Mouse (Mus musculus) forebrain, postnatal 0 days (tissue): ENCODE measurements around the gene Nfkbie. TPM values are rescaled to one million over a fixed set of nuclear protein-coding genes. Genes with fewer than 3 reads are reported as not detected.

ENCODE experiments used
- ATAC-seq: fragments of 200-750 bp; cut with Nextera tagmentation; 2 replicates; pipeline ENCODE4 v1.8.0; 2017; ENCODE audit warnings: mild to moderate bottlenecking, moderate library complexity
- DNase-seq: peaks from one replicate; pipeline ENCODE4 v3.0.0-alpha.2; 2015
- H3K27ac ChIP-seq: fragments of 300-500 bp; sonication (generic); 2 replicates; pipeline ENCODE4 v1.5.1; 2014; ENCODE audit warnings: low read depth, mild to moderate bottlenecking, antibody characterized with exemption, low read length, moderate library complexity, mixed read lengths
- H3K27me3 ChIP-seq: fragments of 300-500 bp; sonication (generic); 2 replicates; pipeline ENCODE4 v1.6.1; 2014; ENCODE audit warnings: mild to moderate bottlenecking, low read length, mixed read lengths; ENCODE audit not compliant: insufficient read depth
- H3K36me3 ChIP-seq: fragments of 300-500 bp; sonication (generic); 2 replicates; pipeline ENCODE4 v1.6.1; 2014; ENCODE audit warnings: mild to moderate bottlenecking, moderate library complexity; ENCODE audit not compliant: insufficient read depth
- H3K4me1 ChIP-seq: fragments of 300-500 bp; sonication (generic); 2 replicates; pipeline ENCODE4 v1.6.1; 2014; ENCODE audit warnings: antibody characterized with exemption; ENCODE audit not compliant: insufficient read depth
- H3K4me2 ChIP-seq: fragments of 300-500 bp; sonication (generic); 2 replicates; pipeline ENCODE4 v1.6.1; 2014; ENCODE audit warnings: low read depth, mild to moderate bottlenecking, moderate library complexity
- H3K4me3 ChIP-seq: fragments of 300-500 bp; sonication (generic); 2 replicates; pipeline ENCODE4 v1.5.1; 2014; ENCODE audit warnings: low read depth, low read length, mixed read lengths
- H3K9ac ChIP-seq: fragments of 300-500 bp; sonication (generic); 2 replicates; pipeline ENCODE4 v1.6.1; 2014; ENCODE audit warnings: mild to moderate bottlenecking
- H3K9me3 ChIP-seq: fragments of 300-500 bp; sonication (generic); 2 replicates; pipeline ENCODE4 v1.6.1; 2016; ENCODE audit warnings: low read length
- CTCF ChIP-seq: sonication (generic); IDR thresholded peaks from 2 replicates; pipeline ENCODE4 v1.5.1; 2016; ENCODE audit warnings: antibody characterized with exemption, control low read depth, low read depth
- WGBS: fragments of 180-500 bp; shearing (Covaris S2); extraction: QIAGEN DNeasy Blood & Tissue Kit; methylation state at CpG from one replicate; pipeline ENCODE4 v1.1.7; 2014; 5-methylcytosine and 5-hydroxymethylcytosine counted together
- polyA plus RNA-seq: library from polyadenylated mRNA; unstranded; fragments of >200 nt; fragmentation: Nextera tagmentation; extraction: Ambion mirVana; gene quantifications from 2 replicates; pipeline ENCODE4 v1.2.1, GENCODE M21; 2015
- total RNA-seq: library from RNA; depleted of rRNA; stranded (reverse); fragments of >200 nt; gene quantifications from 2 replicates; pipeline ENCODE4 v1.2.3, GENCODE M21; 2014

Nfkbie gene
- total and polyA plus RNA-seq, 2 experiments from 2014 or later, result 2.7 to 2.8 TPM

DNA sequence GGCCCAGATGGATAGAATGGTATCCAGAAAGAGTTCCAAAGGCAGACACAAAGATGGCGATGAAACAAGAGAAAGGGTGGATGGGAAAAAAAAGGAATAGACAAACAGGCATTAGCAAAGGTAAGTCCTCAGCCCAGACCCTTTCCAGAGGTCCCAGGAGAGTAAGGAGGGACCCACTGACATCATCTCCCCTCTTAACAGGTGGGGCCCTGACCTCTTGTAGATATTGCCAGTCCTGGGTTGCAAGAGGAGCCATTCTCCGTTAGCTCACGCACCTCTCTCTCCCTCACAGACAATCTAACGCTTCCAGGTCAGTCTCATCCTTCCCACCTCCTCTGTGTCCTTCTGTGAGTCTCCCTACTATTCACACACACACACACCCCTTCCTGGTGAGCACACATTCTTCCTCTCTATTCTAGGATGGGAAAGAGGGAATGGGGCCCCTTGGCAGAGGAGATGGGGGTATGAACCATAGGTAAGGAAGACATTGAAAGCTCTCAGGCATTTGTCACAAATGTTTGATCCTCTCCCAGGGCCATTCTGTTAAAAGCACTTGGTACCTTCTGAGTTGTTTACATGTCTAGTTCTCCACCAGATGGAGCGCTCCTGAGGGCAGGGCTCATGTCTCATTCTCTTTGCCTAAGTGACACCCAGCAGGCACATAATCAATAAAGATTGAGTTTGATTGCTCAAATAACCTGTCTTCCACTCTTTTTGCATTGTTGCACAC, 7.9 kb upstream of the Nfkbie start:
- TF ChIP-seq CTCF, result peak; percentile 33
- Histone ChIP-seq H3K4me2 (peak overlapping the region; percentile 55), H3K36me3 (peaks cover 28% of the 10 kb centered on the region), H3K27ac (no peak overlapping the region), H3K4me1 (peaks cover 11% of the 10 kb centered on the region), H3K4me3 (peak overlapping the region; percentile 88), H3K9me3 (no peaks in the 10 kb centered on the region), H3K27me3 (no peaks in the 10 kb centered on the region), H3K9ac (peak overlapping the region; percentile 35)
- no peak for ATAC-seq
- 79% methylated on average over 5 of the region's 5 CpGs for WGBS
- no peak for DNase-seq

DNA sequence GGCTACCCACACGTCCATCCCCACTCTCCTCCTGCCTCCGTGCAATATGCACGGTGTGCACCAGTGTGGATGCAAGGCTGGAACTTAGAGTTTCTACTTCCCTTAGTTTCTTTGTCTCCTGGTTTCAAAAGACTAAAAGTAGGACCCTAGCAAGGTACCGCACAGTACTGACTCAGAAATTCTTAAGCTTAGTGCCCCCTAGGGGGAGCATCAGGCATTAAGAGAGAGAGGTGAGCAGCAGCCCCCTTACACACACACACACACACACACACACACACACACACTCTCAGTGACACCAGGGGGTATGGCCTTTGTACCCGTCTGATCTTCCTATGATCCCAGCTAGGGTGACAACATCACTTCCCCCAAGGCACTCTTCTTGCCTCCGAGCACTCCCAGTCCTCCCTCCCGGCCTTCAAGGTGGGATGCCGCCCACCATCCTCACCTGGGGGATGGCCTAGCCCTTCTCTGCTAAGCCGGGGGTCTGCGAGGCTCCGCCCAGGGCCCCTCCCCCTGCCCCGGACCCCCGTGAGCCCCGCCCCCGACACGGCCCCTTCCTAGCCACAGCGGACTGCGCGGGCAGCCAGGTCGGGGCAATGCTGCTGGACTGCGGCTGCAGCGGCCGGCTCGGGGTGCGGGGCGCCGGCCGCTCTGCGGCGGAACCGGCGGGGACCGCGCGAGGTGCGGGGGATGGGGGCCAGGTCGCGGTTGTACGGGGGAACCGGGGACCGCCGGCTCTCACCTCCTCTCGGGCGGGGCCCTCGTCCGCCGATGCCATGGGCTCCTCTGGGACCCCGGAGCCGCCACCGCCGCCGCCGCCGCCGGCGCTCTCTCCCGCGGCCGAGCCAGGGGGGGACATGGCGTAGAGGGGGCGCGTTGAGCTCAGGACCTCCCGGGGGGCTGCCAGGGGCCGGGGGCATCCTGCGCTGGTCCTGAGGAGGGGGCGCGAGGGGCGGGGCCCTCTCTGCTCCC, 6.7 kb upstream of the Nfkbie start:
- H3K4me2 ChIP-seq, result peak overlapping the region; percentile 55
- ATAC-seq (peak; percentile 85), DNase-seq (peak; percentile 88)
- peaks cover 11% of the 10 kb centered on the region for H3K4me1 ChIP-seq
- H3K4me3 ChIP-seq, result peak overlapping the region; percentile 88
- H3K36me3 ChIP-seq, result peaks cover 28% of the 10 kb centered on the region
- peak overlapping the region; percentile 93 for H3K27ac ChIP-seq
- peak overlapping the region; percentile 97 for H3K9ac ChIP-seq
- peak; percentile 75 for TF ChIP-seq CTCF
- 5% methylated on average over 35 of the region's 68 CpGs for WGBS
- H3K27me3 ChIP-seq, result no peaks in the 10 kb centered on the region
- H3K9me3 ChIP-seq, result no peaks in the 10 kb centered on the region

DNA sequence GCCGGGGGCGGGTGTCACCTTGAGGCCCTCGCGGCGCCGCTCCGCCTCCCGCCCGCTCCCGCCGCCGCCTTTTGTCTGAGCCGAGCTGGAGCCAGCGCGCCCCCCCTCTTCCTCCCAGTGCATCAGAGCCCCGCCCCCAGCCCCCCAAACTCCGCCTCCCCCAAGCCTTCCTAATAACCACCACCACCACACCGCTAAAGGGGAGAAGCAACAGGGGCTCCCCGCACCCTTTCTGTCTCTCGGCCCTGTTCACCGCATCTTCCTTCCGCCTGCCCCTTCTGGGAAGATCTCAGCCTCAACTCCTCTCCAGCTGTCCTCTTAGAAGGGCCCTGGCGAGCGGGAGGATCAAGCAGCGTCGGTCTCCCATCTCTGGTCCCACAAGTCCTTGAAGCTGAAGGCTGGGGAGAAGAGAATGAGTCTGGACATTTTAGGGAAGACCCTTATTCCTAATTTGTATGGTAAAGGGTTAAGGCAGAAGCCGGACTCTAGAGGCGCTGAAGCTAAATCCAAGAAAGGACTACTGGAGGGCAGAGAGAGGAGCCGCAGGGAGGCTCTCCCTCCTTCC, 5.8 kb upstream of the Nfkbie start, which contains the start of gene Tmem151b:
TSS of gene Tmem151b (minus strand) at position 61 of the 565 bp plus-strand sequence.
- peaks cover 11% of the 10 kb centered on the region for H3K4me1 ChIP-seq
- peak within 1 kb of the TSS; percentile 97 for H3K9ac ChIP-seq
- H3K27ac ChIP-seq, result peak within 1 kb of the TSS; percentile 93
- peaks cover 22% of the 10 kb centered on the region for H3K36me3 ChIP-seq
- peak within 1 kb of the TSS; percentile 55 for H3K4me2 ChIP-seq
- WGBS, result under 1% methylated on average over 21 of the region's 29 CpGs
- ATAC-seq, result peak; percentile 68
- H3K9me3 ChIP-seq, result no peaks in the 10 kb centered on the region
- H3K4me3 ChIP-seq, result peak within 1 kb of the TSS; percentile 88
- peak; percentile 82 for DNase-seq
- H3K27me3 ChIP-seq, result no peaks in the 10 kb centered on the region
- 0 out of 2 replicates have a peak, but pooled peaks have one; percentile 13 for TF ChIP-seq CTCF

DNA sequence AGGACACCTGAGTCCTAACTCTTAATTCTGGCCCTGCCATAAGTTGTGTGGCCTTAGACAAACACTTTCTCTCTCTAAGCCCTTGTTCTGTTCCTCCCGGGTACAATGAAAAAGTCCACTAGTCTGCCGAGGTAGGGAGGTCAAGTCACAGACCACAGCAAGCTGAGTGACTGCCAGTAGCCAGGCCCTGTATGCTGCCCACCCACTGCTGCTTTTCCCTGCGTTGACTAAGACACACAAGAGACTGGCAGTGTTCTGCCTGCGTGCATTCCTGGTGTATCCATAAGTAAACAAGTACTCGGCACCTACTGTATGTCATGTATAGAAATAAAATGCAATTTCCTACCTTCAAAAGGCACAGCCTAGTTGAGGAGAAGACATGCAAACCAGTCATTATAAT, 5.2 kb upstream of the Nfkbie start:
- H3K36me3 ChIP-seq, result peaks cover 17% of the 10 kb centered on the region
- H3K27me3 ChIP-seq, result no peaks in the 10 kb centered on the region
- H3K9ac ChIP-seq, result peak overlapping the region; percentile 97
- H3K4me3 ChIP-seq, result peak overlapping the region; percentile 88; the same call in 1 of the 2 replicates
- no peaks in the 10 kb centered on the region for H3K9me3 ChIP-seq
- peaks cover 8% of the 10 kb centered on the region for H3K4me1 ChIP-seq
- H3K4me2 ChIP-seq, result peak overlapping the region; percentile 55
- TF ChIP-seq CTCF, result no peak
- no peak for ATAC-seq
- H3K27ac ChIP-seq, result peak overlapping the region; percentile 93; the same call in 1 of the 2 replicates
- DNase-seq, result no peak
- 32% methylated on average over 5 of the region's 5 CpGs for WGBS

DNA sequence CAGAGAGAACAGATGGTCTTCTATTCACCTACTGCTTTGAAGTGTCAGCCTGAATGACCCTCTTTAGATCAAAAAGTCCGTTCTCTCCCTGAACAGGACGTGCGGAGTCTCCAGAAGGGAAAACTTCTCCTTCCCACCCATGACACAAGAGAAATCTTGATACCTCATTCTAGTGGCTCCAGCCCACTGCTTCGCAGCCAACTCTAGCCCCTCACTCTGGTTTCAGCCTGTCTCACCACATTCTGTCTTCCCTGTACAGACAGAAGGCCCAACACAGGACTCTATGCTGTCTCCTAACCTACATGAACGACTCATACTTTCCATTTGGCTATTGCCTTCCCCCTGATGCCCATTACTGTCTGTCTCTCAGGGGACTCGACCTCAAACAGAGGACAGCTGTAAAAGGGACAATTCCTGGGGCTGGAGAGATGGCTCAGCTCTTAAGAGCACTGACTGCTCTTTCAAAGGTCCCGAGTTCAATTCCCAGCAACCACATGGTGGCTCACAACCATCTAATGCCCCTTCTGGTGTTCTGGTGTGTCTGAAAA, 4.2 kb upstream of the Nfkbie start:
- Histone ChIP-seq H3K9me3 (no peaks in the 10 kb centered on the region), H3K4me1 (peaks cover 12% of the 10 kb centered on the region), H3K9ac (no peak overlapping the region), H3K27me3 (no peaks in the 10 kb centered on the region), H3K4me3 (no peak overlapping the region), H3K27ac (no peak overlapping the region), H3K36me3 (peaks cover 7% of the 10 kb centered on the region), H3K4me2 (no peak overlapping the region)
- no peak for ATAC-seq
- WGBS, result 47% methylated on average over 7 of the region's 7 CpGs
- no peak for DNase-seq
- TF ChIP-seq CTCF, result no peak

DNA sequence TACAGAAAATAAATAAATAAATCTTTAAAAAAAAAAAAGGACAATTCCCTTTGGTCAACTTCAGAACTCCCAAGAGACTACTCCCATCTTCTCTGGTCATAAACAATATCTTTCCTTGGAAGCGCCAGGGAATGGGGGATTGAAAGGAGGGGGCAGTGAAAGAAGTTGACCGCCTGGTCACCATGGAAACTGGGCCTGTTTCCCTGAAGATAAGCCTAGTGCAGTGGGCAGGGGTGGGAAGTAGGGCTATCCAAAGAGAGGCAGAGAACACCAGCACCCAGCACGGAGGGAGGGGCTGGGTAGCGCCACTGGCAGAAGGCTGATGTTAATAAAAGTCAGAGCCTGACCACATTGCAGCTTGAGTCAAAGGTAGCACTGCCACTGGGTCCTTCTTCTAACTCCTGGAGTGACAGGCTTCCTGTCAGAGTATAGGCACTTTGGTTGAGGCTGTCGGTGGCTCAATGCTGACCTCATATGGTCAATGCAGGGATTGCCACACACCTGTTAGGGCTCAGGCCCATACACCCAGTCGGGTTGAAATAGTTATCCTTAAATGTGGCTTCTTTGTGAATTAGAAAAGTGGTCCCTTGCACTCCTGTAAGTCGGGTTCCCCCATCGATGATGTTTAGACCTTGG, 3.6 kb upstream of the Nfkbie start:
- Histone ChIP-seq H3K4me1 (peaks cover 14% of the 10 kb centered on the region), H3K36me3 (0 out of 2 replicates have a peak, but pooled peaks cover 2% of the 10 kb centered on the region), H3K27ac (no peak overlapping the region), H3K9me3 (no peaks in the 10 kb centered on the region), H3K4me2 (no peak overlapping the region), H3K27me3 (no peaks in the 10 kb centered on the region), H3K9ac (no peak overlapping the region), H3K4me3 (no peak overlapping the region)
- WGBS, result 2% methylated on average over 8 of the region's 8 CpGs
- TF ChIP-seq CTCF, result peak; percentile 94
- peak; percentile 87 for DNase-seq
- 0 out of 2 replicates have a peak, but pooled peaks have one; percentile 18 for ATAC-seq
